Mouse (Mus musculus) lung, adult 2 months (tissue): Measurements from ENCODE around the gene Tap1.

Source experiments
- CTCF ChIP-seq: fragments of 200-500 bp; IDR thresholded peaks from 2 replicates; pipeline ENCODE4 v1.5.1; 2011; ENCODE audit warnings: mild to moderate bottlenecking, low read length, control low read depth; ENCODE audit not compliant: insufficient read depth
- POLR2A ChIP-seq: fragments of 200-500 bp; IDR thresholded peaks from 2 replicates; pipeline ENCODE4 v1.6.1; 2011; ENCODE audit warnings: low read depth, mild to moderate bottlenecking, control low read depth, low read length, borderline replicate concordance; ENCODE audit errors: extremely low read depth

DNA sequence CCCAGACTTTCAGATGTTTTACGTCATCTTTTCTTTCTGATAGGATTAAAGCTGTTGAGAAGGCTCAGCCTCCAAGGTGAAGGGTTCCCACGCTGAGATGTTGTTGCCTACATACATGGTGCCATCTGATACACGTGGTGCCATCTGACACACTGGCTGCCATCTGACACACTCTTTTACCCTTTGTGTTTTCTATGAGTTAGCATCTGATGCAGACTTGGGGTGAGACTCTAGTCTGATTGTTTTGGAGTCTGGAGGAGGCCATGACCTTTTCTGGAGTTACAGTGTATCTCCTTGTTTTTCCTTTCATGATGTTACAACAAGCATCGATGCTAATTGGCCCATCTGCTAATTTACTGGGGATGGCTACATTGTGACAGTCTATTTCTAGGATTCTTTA, 57.3 kb downstream of the Tap1 start:
- TF ChIP-seq CTCF (no peak), POLR2A (no peak)
